Mouse (Mus musculus) kidney, embryonic 14.5 days (tissue): ENCODE data around the gene Ifitm5. TPM values are rescaled to one million over a fixed set of nuclear protein-coding genes. Genes with fewer than 3 reads are reported as not detected.
A peak's percentile ranks its signal among the peaks of the same experiment; 100 is the strongest.

Experiments
- ATAC-seq: fragments of 200-750 bp; cut with Nextera tagmentation; 2 replicates; pipeline ENCODE4 v1.8.0; 2017; ENCODE audit warnings: moderate number of reproducible peaks, mild to moderate bottlenecking, moderate TSS enrichment, moderate library complexity; ENCODE audit not compliant: low FRiP score, low TSS enrichment
- H3K27ac ChIP-seq: fragments of 300-500 bp; sonication (generic); 2 replicates; pipeline ENCODE4 v1.5.1; 2014; ENCODE audit warnings: low read depth, mild to moderate bottlenecking, low read length, moderate library complexity, mixed read lengths
- H3K27me3 ChIP-seq: fragments of 300-500 bp; sonication (generic); 2 replicates; pipeline ENCODE4 v1.6.1; 2014; ENCODE audit warnings: mild to moderate bottlenecking, low read length; ENCODE audit not compliant: control insufficient read depth, insufficient read depth
- H3K36me3 ChIP-seq: fragments of 300-500 bp; sonication (generic); 2 replicates; pipeline ENCODE4 v1.6.1; 2014; ENCODE audit warnings: low read length, mixed read lengths; ENCODE audit not compliant: control insufficient read depth, insufficient read depth
- H3K4me1 ChIP-seq: fragments of 300-500 bp; sonication (generic); 2 replicates; pipeline ENCODE4 v1.6.1; 2014; ENCODE audit warnings: low read length, mixed read lengths; ENCODE audit not compliant: control insufficient read depth, insufficient read depth
- H3K4me2 ChIP-seq: fragments of 300-500 bp; sonication (generic); replicated peaks from 2 replicates; pipeline ENCODE4 v1.6.1; 2014; ENCODE audit warnings: low read depth, mild to moderate bottlenecking, low read length
- H3K4me3 ChIP-seq: fragments of 300-500 bp; sonication (generic); 2 replicates; pipeline ENCODE4 v1.5.1; 2014; ENCODE audit warnings: mild to moderate bottlenecking, low read length
- H3K9ac ChIP-seq: fragments of 300-500 bp; sonication (generic); 2 replicates; pipeline ENCODE4 v1.6.1; 2014; ENCODE audit warnings: low read depth, mild to moderate bottlenecking, low read length, moderate library complexity
- H3K9me3 ChIP-seq: fragments of 300-500 bp; sonication (generic); 2 replicates; pipeline ENCODE4 v1.6.1; 2016; ENCODE audit warnings: low read length; ENCODE audit not compliant: control insufficient read depth
- WGBS: fragments of 180-500 bp; shearing (Covaris S2); extraction: QIAGEN DNeasy Blood & Tissue Kit; methylation state at CpG from one replicate; pipeline ENCODE4 v1.1.7; 2014; 5-methylcytosine and 5-hydroxymethylcytosine counted together
- polyA plus RNA-seq: library from polyadenylated mRNA; unstranded; fragments of >200 nt; fragmentation: Nextera tagmentation; extraction: Ambion mirVana; gene quantifications from 2 replicates; pipeline ENCODE4 v1.2.1, GENCODE M21; 2014

Ifitm5 gene
- polyA plus RNA-seq, 1 experiment from 2014 or later: 2.6 TPM

GRCm38 (mm10) chr7:140955342-140955741 is 5.3 kb upstream of the Ifitm5 start:
- Histone ChIP-seq H3K4me3 (peak overlapping the region; percentile 55), H3K9me3 (no peaks in the 10 kb centered on the region), H3K36me3 (peaks cover 5% of the 10 kb centered on the region; the same call in 1 of the 2 replicates), H3K4me1 (peaks cover 26% of the 10 kb centered on the region), H3K4me2 (peak overlapping the region; percentile 70), H3K9ac (peak overlapping the region; percentile 75), H3K27ac (peak overlapping the region; percentile 91; the same call in 1 of the 2 replicates), H3K27me3 (no peaks in the 10 kb centered on the region)
- peak; percentile 17 for ATAC-seq
- WGBS: 3% methylated on average over 17 of the region's 17 CpGs

- H3K27me3 ChIP-seq: no peaks in the 10 kb centered on the region
- peak overlapping the region; percentile 55 for H3K4me3 ChIP-seq
- ATAC-seq: no peak
- peak overlapping the region; percentile 75; the same call in 1 of the 2 replicates for H3K9ac ChIP-seq
- H3K36me3 ChIP-seq: peaks cover 10% of the 10 kb centered on the region; the same call in 1 of the 2 replicates
- WGBS: 4% methylated on average over 9 of the region's 9 CpGs
- no peaks in the 10 kb centered on the region for H3K9me3 ChIP-seq
- H3K4me2 ChIP-seq: peak overlapping the region; percentile 70
- H3K27ac ChIP-seq: peak overlapping the region; percentile 91; the same call in 1 of the 2 replicates
- H3K4me1 ChIP-seq: peaks cover 30% of the 10 kb centered on the region
Measured at GRCm38 (mm10) chr7:140954733-140955071, 4.6 kb upstream of the Ifitm5 start.

- peak overlapping the region; percentile 55 for H3K4me3 ChIP-seq
- H3K4me2 ChIP-seq: peak overlapping the region; percentile 70
- WGBS: 53% methylated on average over 15 of the region's 15 CpGs
- ATAC-seq: no peak
- H3K36me3 ChIP-seq: peaks cover 14% of the 10 kb centered on the region; the same call in 1 of the 2 replicates
- H3K4me1 ChIP-seq: peaks cover 30% of the 10 kb centered on the region
- peak overlapping the region; percentile 75; the same call in 1 of the 2 replicates for H3K9ac ChIP-seq
- no peaks in the 10 kb centered on the region for H3K9me3 ChIP-seq
- H3K27me3 ChIP-seq: no peaks in the 10 kb centered on the region
- no peak overlapping the region; the same call in 1 of the 2 replicates for H3K27ac ChIP-seq
Measured at GRCm38 (mm10) chr7:140953800-140954732, 4.0 kb upstream of the Ifitm5 start.

- no peaks in the 10 kb centered on the region for H3K9me3 ChIP-seq
- H3K27me3 ChIP-seq: no peaks in the 10 kb centered on the region
- peaks cover 22% of the 10 kb centered on the region for H3K36me3 ChIP-seq
- H3K4me2 ChIP-seq: no peak overlapping the region; the same call in 1 of the 2 replicates
- no peak overlapping the region for H3K4me3 ChIP-seq
- 80% methylated on average over 11 of the region's 11 CpGs for WGBS
- ATAC-seq: no peak
- H3K4me1 ChIP-seq: peaks cover 30% of the 10 kb centered on the region
- no peak overlapping the region for H3K27ac ChIP-seq
- H3K9ac ChIP-seq: no peak overlapping the region
Measured at GRCm38 (mm10) chr7:140953133-140953532, 3.0 kb upstream of the Ifitm5 start.

GRCm38 (mm10) chr7:140952441-140952840 is 2.4 kb upstream of the Ifitm5 start:
- no peak overlapping the region for H3K4me2 ChIP-seq
- no peaks in the 10 kb centered on the region for H3K9me3 ChIP-seq
- H3K4me1 ChIP-seq: peaks cover 30% of the 10 kb centered on the region
- WGBS: 80% methylated on average over 7 of the region's 7 CpGs
- H3K27ac ChIP-seq: no peak overlapping the region
- H3K36me3 ChIP-seq: peaks cover 29% of the 10 kb centered on the region
- no peaks in the 10 kb centered on the region for H3K27me3 ChIP-seq
- H3K4me3 ChIP-seq: no peak overlapping the region
- H3K9ac ChIP-seq: no peak overlapping the region
- ATAC-seq: no peak

- no peaks in the 10 kb centered on the region for H3K9me3 ChIP-seq
- H3K4me3 ChIP-seq: no peak overlapping the region
- no peak overlapping the region for H3K27ac ChIP-seq
- ATAC-seq: no peak
- peaks cover 30% of the 10 kb centered on the region for H3K4me1 ChIP-seq
- peaks cover 34% of the 10 kb centered on the region for H3K36me3 ChIP-seq
- H3K9ac ChIP-seq: no peak overlapping the region
- no peak overlapping the region for H3K4me2 ChIP-seq
- H3K27me3 ChIP-seq: no peaks in the 10 kb centered on the region
- WGBS: 59% methylated on average over 6 of the region's 6 CpGs
Measured at GRCm38 (mm10) chr7:140951765-140952164, 1.7 kb upstream of the Ifitm5 start.

- ATAC-seq: no peak
- 29% methylated on average over 8 of the region's 8 CpGs for WGBS
- no peak overlapping the region for H3K9ac ChIP-seq
- no peaks in the 10 kb centered on the region for H3K9me3 ChIP-seq
- no peak overlapping the region for H3K4me2 ChIP-seq
- H3K4me1 ChIP-seq: peaks cover 24% of the 10 kb centered on the region
- H3K27me3 ChIP-seq: no peaks in the 10 kb centered on the region
- H3K27ac ChIP-seq: peak overlapping the region; percentile 43; the same call in 1 of the 2 replicates
- peaks cover 40% of the 10 kb centered on the region for H3K36me3 ChIP-seq
- H3K4me3 ChIP-seq: no peak overlapping the region
Measured at GRCm38 (mm10) chr7:140951051-140951450, 960 bp upstream of the Ifitm5 start.

GRCm38 (mm10) chr7:140949255-140949654 is 836 bp downstream of the Ifitm5 start:
- H3K9me3 ChIP-seq: no peaks in the 10 kb centered on the region
- H3K4me1 ChIP-seq: peaks cover 24% of the 10 kb centered on the region
- WGBS: 87% methylated on average over 6 of the region's 6 CpGs
- no peak overlapping the region for H3K27ac ChIP-seq
- H3K4me3 ChIP-seq: no peak overlapping the region
- peaks cover 52% of the 10 kb centered on the region for H3K36me3 ChIP-seq
- no peak for ATAC-seq
- no peak overlapping the region for H3K4me2 ChIP-seq
- H3K27me3 ChIP-seq: no peaks in the 10 kb centered on the region
- H3K9ac ChIP-seq: no peak overlapping the region

- peaks cover 51% of the 10 kb centered on the region for H3K36me3 ChIP-seq
- no peak for ATAC-seq
Measured at GRCm38 (mm10) chr7:140948161-140948560, 1.9 kb downstream of the Ifitm5 start.

More at GRCm38 (mm10) chr7:140948161-140948560, 1.9 kb downstream of the Ifitm5 start:
- WGBS: 88% methylated on average over 8 of the region's 8 CpGs
- Histone ChIP-seq H3K4me3 (no peak overlapping the region), H3K4me1 (peaks cover 18% of the 10 kb centered on the region), H3K9ac (no peak overlapping the region), H3K9me3 (no peaks in the 10 kb centered on the region), H3K27ac (no peak overlapping the region), H3K27me3 (no peaks in the 10 kb centered on the region), H3K4me2 (no peak overlapping the region)
